Mouse (Mus musculus) heart, adult 2 months (tissue): ENCODE measurements around the gene Ppp1r18. TPM values are rescaled to one million over a fixed set of nuclear protein-coding genes. Genes with fewer than 3 reads are reported as not detected.

Experiments used
- DNase-seq, 2 experiments: peaks; one replicate each; pipeline ENCODE4 v3.0.0; 2021
- H3K27ac ChIP-seq: fragments of 200-600 bp; 2 replicates; pipeline ENCODE4 v1.8.1; 2022
- H3K27me3 ChIP-seq: fragments of 200-500 bp; 2 replicates; pipeline ENCODE4 v1.6.1; 2012; ENCODE audit warnings: mild to moderate bottlenecking, low read length, inconsistent platforms, mixed read lengths; ENCODE audit not compliant: control insufficient read depth, insufficient read depth
- H3K36me3 ChIP-seq: fragments of 200-500 bp; 2 replicates; pipeline ENCODE4 v1.6.1; 2012; ENCODE audit warnings: low read length, inconsistent platforms; ENCODE audit not compliant: control insufficient read depth, insufficient read depth
- H3K4me1 ChIP-seq: fragments of 200-500 bp; 2 replicates; pipeline ENCODE4 v1.6.1; 2011; ENCODE audit warnings: low read length; ENCODE audit not compliant: control insufficient read depth, insufficient read depth
- H3K4me3 ChIP-seq: fragments of 200-600 bp; 2 replicates; pipeline ENCODE4 v1.8.1; 2022
- H3K79me2 ChIP-seq: fragments of 200-500 bp; replicated peaks from 2 replicates; pipeline ENCODE4 v1.6.1; 2012; ENCODE audit warnings: mild to moderate bottlenecking, inconsistent platforms, low read length, moderate library complexity, mixed read lengths; ENCODE audit not compliant: control insufficient read depth, insufficient read depth
- H3K9ac ChIP-seq: fragments of 200-500 bp; 2 replicates; pipeline ENCODE4 v1.6.1; 2012; ENCODE audit warnings: low read depth, mild to moderate bottlenecking, control low read depth, inconsistent platforms, low read length, mixed read lengths
- CTCF ChIP-seq: fragments of 200-600 bp; IDR thresholded peaks from 2 replicates; pipeline ENCODE4 v1.8.1; 2022; ENCODE audit warnings: antibody characterized with exemption, mild to moderate bottlenecking, moderate library complexity
- EP300 ChIP-seq: fragments of 200-500 bp; IDR thresholded peaks from 2 replicates; pipeline ENCODE4 v1.6.1; 2011; ENCODE audit warnings: low read depth, low read length, control low read depth; ENCODE audit not compliant: insufficient read depth
- POLR2A ChIP-seq: fragments of 200-500 bp; IDR thresholded peaks from 2 replicates; pipeline ENCODE4 v1.6.1; 2011; ENCODE audit warnings: mild to moderate bottlenecking, low read depth, low read length, control low read depth; ENCODE audit not compliant: insufficient read depth
- WGBS: fragments of 180-500 bp; shearing (Covaris S2); methylation state at CpG from one replicate; pipeline ENCODE4 v1.1.7; 2018; 5-methylcytosine and 5-hydroxymethylcytosine counted together
- intact Hi-C: fragments of 180-260 bp; cut with DNase I; formaldehyde crosslinking; loops from one replicate; pipeline ENCODE4 v1.15.1; 2025
- polyA plus RNA-seq: library from polyadenylated mRNA; depleted of rRNA; stranded (reverse); fragments of >200 nt; gene quantifications from 2 replicates; pipeline ENCODE4 v1.2.3, GENCODE M21; 2012
- total RNA-seq, 2 experiments: library from RNA; stranded (reverse); gene quantifications; 2 replicates each; pipeline ENCODE4 v1.2.3; 2021

Gene Ppp1r18
- total and polyA plus RNA-seq, 3 experiments, result 12.8 to 21.3 (median 18.6) TPM

DNA sequence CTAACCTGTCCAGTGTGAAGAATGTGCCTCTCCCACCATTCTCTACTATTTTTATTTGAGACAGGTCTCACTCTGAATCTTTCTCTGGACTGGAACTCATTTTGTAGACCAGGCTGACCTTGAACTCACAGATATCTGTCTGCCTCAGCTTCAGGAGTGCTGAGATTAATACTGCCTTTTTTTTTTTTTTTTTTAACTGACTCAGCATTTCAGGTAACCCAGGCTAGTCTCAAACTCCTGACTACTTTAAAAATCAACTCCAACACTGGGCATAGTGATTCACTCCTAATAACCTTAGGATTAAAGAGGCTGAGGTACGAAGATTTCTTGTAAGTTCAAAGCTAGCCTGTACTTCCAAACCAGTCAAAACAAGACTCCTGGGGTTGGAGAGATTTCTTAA, 40.2 kb downstream of the Ppp1r18 start:
- Histone ChIP-seq H3K27ac (no peak overlapping the region), H3K79me2 (no peaks in the 10 kb centered on the region), H3K4me3 (no peak overlapping the region), H3K4me1 (peaks cover 2% of the 10 kb centered on the region), H3K27me3 (no peaks in the 10 kb centered on the region), H3K36me3 (no peaks in the 10 kb centered on the region), H3K9ac (no peak overlapping the region)
- DNase-seq, result no peak
- TF ChIP-seq POLR2A (no peak), CTCF (no peak), EP300 (no peak)
- WGBS, result 94% methylated on average over 1 of the region's 1 CpGs
- intact Hi-C loops, result no loop called here

DNA sequence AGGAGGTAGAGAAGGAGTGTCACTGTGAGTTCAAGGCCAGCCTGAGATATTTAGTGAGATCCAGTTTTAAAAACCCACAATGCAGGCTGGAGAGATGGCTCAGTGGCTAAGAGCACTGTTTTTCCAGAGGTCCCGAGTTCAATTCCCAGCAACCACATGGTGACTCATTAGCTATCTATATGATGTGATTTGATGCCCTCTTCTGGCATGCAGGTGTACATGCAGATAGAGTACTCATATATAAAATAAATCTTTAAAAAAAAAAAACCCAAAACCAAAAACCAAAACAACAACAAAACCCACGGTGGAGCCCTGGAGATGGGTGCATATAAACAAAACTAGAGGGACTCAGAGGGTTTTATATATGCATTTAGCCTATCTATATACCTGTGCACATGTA, 42.2 kb downstream of the Ppp1r18 start:
- no peaks in the 10 kb centered on the region for H3K36me3 ChIP-seq
- no peak overlapping the region for H3K4me3 ChIP-seq
- DNase-seq, result no peak
- no peaks in the 10 kb centered on the region for H3K79me2 ChIP-seq
- no peak overlapping the region for H3K27ac ChIP-seq
- TF ChIP-seq POLR2A, result no peak
- peak; percentile 53 for TF ChIP-seq CTCF
- TF ChIP-seq EP300, result no peak
- 66% methylated on average over 2 of the region's 2 CpGs for WGBS
- peaks cover 2% of the 10 kb centered on the region for H3K4me1 ChIP-seq
- intact Hi-C loops, result loop anchor here (2.0 kb wide), 1 partner anchor 77 kb away; no protein-coding TSS in a partner anchor
- no peaks in the 10 kb centered on the region for H3K27me3 ChIP-seq
- H3K9ac ChIP-seq, result no peak overlapping the region

DNA sequence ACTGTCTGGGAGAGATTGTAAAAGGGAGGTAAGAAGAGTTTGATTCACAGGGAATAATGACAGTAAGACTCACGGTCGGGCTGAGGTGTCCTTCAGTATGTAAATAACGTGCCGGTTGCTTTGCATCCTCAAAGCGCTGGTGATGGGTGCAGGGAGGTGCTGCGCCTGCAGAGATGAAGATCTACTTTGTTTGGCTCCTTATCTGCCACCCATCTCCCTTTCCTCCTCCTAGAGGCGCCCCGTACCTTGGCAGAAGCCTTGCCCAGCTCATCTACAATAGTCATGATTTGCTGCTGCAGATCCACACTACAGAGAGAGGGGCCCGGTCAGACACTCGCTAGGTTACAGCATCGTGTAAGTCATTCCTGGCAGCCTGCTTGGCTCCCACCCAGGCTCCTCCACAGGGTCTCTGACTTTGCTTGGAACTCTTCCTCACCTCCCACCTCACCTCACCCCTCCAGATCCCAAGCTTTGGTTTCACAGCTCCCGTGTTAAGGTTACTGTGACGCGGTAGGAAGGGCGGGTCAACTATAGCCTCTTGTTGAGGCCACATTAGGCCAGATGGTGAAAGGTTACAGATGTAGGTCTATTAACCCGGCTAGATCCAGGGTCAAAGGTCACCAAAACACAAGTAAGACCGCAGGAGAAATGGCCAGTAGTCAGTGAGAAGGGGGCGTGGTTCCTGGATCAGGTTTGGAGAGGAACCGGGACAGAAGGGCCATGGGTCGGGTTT, 44.0 kb downstream of the Ppp1r18 start:
- 25% methylated on average over 20 of the region's 20 CpGs for WGBS

GRCm38 (mm10) chr17:35909919-35910369, 44.6 kb downstream of the Ppp1r18 start, which contains the start of gene Atat1:
Gene Atat1, minus strand, starts transcription at chr17:35910075.
- peak within 1 kb of the TSS; percentile 59 for H3K27ac ChIP-seq
- TF ChIP-seq EP300 (0 out of 2 replicates have a peak, but pooled peaks have one; percentile 24), CTCF (no peak), POLR2A (peak; percentile 74)
- H3K4me1 ChIP-seq, result no peaks in the 10 kb centered on the region; the same call in 1 of the 2 replicates
- whole genome bisulfite sequencing, result 3% methylated on average over 25 of the region's 25 CpGs
- peak within 1 kb of the TSS; percentile 8 for H3K9ac ChIP-seq
- H3K79me2 ChIP-seq, result no peaks in the 10 kb centered on the region
- peak; percentile 92 to 94 for DNase-seq
- no peaks in the 10 kb centered on the region for H3K36me3 ChIP-seq
- H3K4me3 ChIP-seq, result peak within 1 kb of the TSS; percentile 79
- intact Hi-C loops, result loop anchor here (2.0 kb wide), 1 partner anchor 79 kb away; no protein-coding TSS in a partner anchor
- H3K27me3 ChIP-seq, result no peaks in the 10 kb centered on the region

More for the DNA sequence above, 44.0 kb downstream of the Ppp1r18 start:
- Histone ChIP-seq H3K27me3 (no peaks in the 10 kb centered on the region), H3K4me1 (no peaks in the 10 kb centered on the region; the same call in none of the 2 replicates), H3K27ac (peak overlapping the region; percentile 59), H3K36me3 (no peaks in the 10 kb centered on the region), H3K79me2 (no peaks in the 10 kb centered on the region), H3K9ac (peak overlapping the region; percentile 8), H3K4me3 (peak overlapping the region; percentile 79)
- intact Hi-C loops, result loop anchor here (2.0 kb wide), 1 partner anchor 79 kb away; no protein-coding TSS in a partner anchor
- DNase-seq, result peak in 1 of 2 experiments; percentile 20
- TF ChIP-seq CTCF (no peak), EP300 (no peak), POLR2A (no peak)

DNA sequence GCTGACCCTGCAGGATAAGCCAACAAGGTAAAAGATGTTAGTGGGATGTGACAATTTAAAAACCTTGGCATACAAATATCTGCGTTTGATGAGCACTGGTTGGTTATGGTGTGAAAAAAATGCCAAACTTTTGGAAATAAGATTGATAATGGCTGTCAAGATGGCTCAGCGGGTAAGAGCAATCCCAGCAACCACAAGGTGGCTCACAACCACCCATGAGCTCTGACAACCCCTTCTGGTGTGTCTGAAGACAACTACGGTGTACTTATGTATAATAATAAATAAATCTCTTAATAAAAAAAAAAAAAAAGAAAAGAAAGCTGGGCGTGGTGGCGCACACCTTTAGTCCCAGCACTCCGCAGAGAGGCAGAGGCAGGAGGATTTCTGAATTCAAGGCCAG, 49.6 kb downstream of the Ppp1r18 start:
- H3K4me1 ChIP-seq, result peaks cover 7% of the 10 kb centered on the region
- TF ChIP-seq POLR2A (no peak), EP300 (no peak), CTCF (no peak)
- H3K27ac ChIP-seq, result no peak overlapping the region
- intact Hi-C loops, result no loop called here
- H3K27me3 ChIP-seq, result no peaks in the 10 kb centered on the region
- H3K79me2 ChIP-seq, result no peaks in the 10 kb centered on the region
- WGBS, result 74% methylated on average over 6 of the region's 6 CpGs
- no peak for DNase-seq
- H3K9ac ChIP-seq, result no peak overlapping the region
- H3K4me3 ChIP-seq, result no peak overlapping the region; the same call in 1 of the 2 replicates
- peaks cover 4% of the 10 kb centered on the region for H3K36me3 ChIP-seq

- H3K9ac ChIP-seq, result peak overlapping the region; percentile 59
- H3K27me3 ChIP-seq, result no peaks in the 10 kb centered on the region
- TF ChIP-seq EP300 (no peak), CTCF (no peak), POLR2A (no peak)
- peaks cover 7% of the 10 kb centered on the region for H3K4me1 ChIP-seq
- intact Hi-C loops, result loop anchor here (2.0 kb wide), 3 partner anchors 19 to 77 kb away; partner anchors contain the start of genes 2310061I04Rik and Tubb5
- no peak for DNase-seq
- no peaks in the 10 kb centered on the region for H3K79me2 ChIP-seq
- peak overlapping the region; percentile 100 for H3K27ac ChIP-seq
- WGBS, result 2% methylated on average over 28 of the region's 28 CpGs
- peaks cover 8% of the 10 kb centered on the region for H3K36me3 ChIP-seq
- H3K4me3 ChIP-seq, result peak overlapping the region; percentile 70
These were observed 50.3 kb downstream of the Ppp1r18 start for GRCm38 (mm10) chr17:35915538-35916296.
